Mouse (Mus musculus): Measurements from ENCODE around the gene Entpd7.

DNA sequence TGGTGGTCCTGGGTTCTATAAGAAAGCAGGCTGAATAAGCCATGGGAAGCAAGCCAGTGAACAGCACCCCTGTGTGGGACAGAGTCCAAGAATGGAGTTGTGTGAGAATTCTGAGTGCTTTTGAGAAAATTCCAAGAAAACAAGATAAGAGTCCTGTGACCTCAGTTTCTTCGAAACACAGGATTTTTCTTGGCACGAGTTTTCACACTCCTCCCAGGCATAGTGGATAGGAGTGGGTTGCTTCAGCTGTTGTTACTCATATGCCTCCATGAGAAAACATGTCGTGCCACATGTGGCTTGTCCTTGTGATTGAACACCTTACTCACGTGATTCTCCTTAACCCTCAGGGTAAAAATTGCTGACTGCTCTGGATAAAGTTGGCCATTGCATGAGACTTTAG is 58.4 kb downstream of the Entpd7 start:
- TF ChIP-seq CTCF (conservative IDR thresholded peaks at IDR 0.05; ENCODE audit: low read length): no peak
- no peak for TF ChIP-seq NANOG (IDR thresholded peaks at IDR 0.05; ENCODE audit: borderline replicate concordance, low read length)

Measured in E14TG2a.4 (cell line).